In the genomic region with DNA sequence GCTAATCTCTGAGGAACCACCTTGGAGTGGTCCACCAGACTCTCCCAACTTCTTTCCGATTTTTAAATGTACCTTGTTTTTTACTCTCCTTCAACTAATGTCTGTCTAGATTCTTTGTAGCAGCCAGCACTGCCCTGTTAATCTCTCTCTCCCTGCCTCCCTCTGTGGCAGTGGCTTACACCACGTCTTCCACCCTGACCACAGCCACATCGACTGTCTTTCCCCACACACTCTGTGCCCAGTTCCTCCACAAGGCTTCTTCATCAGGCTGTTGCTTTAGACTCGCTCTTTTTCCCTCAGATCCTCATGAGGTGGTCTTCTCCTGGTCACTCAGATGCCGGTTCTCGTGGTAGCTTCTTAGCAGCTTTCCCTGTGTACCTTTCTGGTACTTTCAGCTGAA, we compare ENCODE assay signal across 19 mouse cellular contexts.
"Had no signal": no experiment of that assay in that cellular context is flagged by ENCODE, and none has a peak within 500 bp of the region (broad histone marks: within the 10 kb centered on the region; RNA-seq: fewer than 3 reads in every experiment).

No protein-coding gene starts in this region.

- H3K4me2 ChIP-seq: liver, embryonic 15.5 days; lung, embryonic 15.5 days; midbrain, embryonic 12.5 days; neural tube, embryonic 12.5 days; stomach, embryonic 15.5 days had no signal

- H3K9ac ChIP-seq: liver, embryonic 15.5 days; liver, postnatal 0 days; lung, embryonic 15.5 days; midbrain, embryonic 12.5 days; neural tube, embryonic 12.5 days; stomach, embryonic 15.5 days had no signal

- H3K27ac ChIP-seq: liver, embryonic 15.5 days; lung, embryonic 15.5 days; macrophage; midbrain, embryonic 10.5 days; midbrain, embryonic 12.5 days; neural tube, embryonic 12.5 days; stomach, embryonic 15.5 days; stomach, postnatal 0 days had no signal

- DNase-seq: liver, postnatal 0 days; lung, adult 2 months; lung, postnatal 14 days; lung, postnatal 36 days; midbrain, embryonic 14.5 days; right cerebral cortex, postnatal 14 days; thymus, adult 2 months; thymus, postnatal 25 days; thymus, postnatal 4 days had no signal

- H3K36me3 ChIP-seq: neural tube, embryonic 12.5 days had no signal

- ATAC-seq: liver, postnatal 0 days; lung, postnatal 0 days; midbrain, embryonic 16.5 days had no signal

- H3K4me3 ChIP-seq: liver, embryonic 15.5 days; lung, embryonic 15.5 days; midbrain, embryonic 10.5 days; midbrain, embryonic 12.5 days; neural tube, embryonic 12.5 days; stomach, embryonic 15.5 days had no signal

- H3K9me3 ChIP-seq: lung, embryonic 15.5 days; midbrain, embryonic 12.5 days; neural tube, embryonic 12.5 days; stomach, embryonic 15.5 days had no signal

- H3K27me3 ChIP-seq: liver, embryonic 15.5 days; lung, embryonic 15.5 days; midbrain, embryonic 12.5 days; neural tube, embryonic 12.5 days; stomach, embryonic 15.5 days had no signal

- H3K4me1 ChIP-seq: liver, embryonic 15.5 days; lung, embryonic 15.5 days; midbrain, embryonic 10.5 days; midbrain, embryonic 12.5 days; neural tube, embryonic 12.5 days; stomach, embryonic 15.5 days had no signal
